Mouse (Mus musculus) bone marrow macrophage, adult 2 months (primary cell): Measurements from ENCODE around the gene Vdr. TPM values are rescaled to one million over a fixed set of nuclear protein-coding genes. Genes with fewer than 3 reads are reported as not detected.
"Not testable (repeated sequence)": the region's sequence is repeated elsewhere in the genome, so short reads cannot be mapped to it uniquely, and the experiment has no call there.

ENCODE experiments used
- H3K27ac ChIP-seq: 2 replicates; pipeline ENCODE4 v1.5.1; 2012; ENCODE audit warnings: low read depth, low read length; ENCODE audit not compliant: insufficient read depth
- H3K4me1 ChIP-seq: 2 replicates; pipeline ENCODE4 v1.6.1; 2012; ENCODE audit warnings: low read length; ENCODE audit not compliant: control insufficient read depth, insufficient read depth
- H3K4me3 ChIP-seq: 2 replicates; pipeline ENCODE4 v1.5.1; 2012; ENCODE audit warnings: mild to moderate bottlenecking, low read length, moderate library complexity; ENCODE audit not compliant: insufficient read depth
- CTCF ChIP-seq: IDR thresholded peaks from 2 replicates; pipeline ENCODE4 v1.5.1; 2012; ENCODE audit warnings: low read depth, mild to moderate bottlenecking, low read length, moderate library complexity
- POLR2A ChIP-seq: IDR thresholded peaks from 2 replicates; pipeline ENCODE4 v1.6.1; 2012; ENCODE audit warnings: mild to moderate bottlenecking, low read depth, low read length, borderline replicate concordance
- polyA plus RNA-seq: library from polyadenylated mRNA; stranded (reverse); fragments of >200 nt; gene quantifications from 2 replicates; pipeline ENCODE4 v1.2.4, GENCODE M21; 2012; ENCODE audit not compliant: missing spikeins, insufficient read depth, insufficient read length

Vdr gene
- polyA plus RNA-seq, 1 experiment, result 0.82 TPM

DNA sequence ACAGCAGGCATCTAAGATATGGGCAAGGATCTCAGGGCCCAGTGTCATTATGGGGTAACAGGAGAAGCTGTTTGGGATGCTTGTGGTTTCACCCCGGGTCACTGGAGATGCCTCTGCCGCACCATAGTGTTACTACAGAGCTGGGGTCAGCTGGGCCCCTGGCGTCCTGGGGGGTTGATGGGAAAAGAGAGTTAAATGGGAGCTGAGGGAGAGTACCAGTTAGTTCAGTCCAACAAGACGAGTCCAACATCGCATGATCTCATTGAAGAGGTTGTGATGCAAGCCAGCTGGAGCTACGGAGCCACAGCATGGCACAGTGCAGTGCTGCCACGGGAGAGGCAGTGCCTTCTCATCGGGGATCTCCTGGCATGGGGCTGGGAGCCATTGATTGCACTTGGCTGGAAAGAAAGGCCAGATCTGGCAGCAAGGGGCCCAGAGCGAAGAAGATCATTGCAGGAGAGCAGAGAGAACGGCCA is 22.9 kb downstream of the Vdr start:
- H3K27ac ChIP-seq, result no peak overlapping the region
- H3K4me3 ChIP-seq, result no peak overlapping the region
- no peaks in the 10 kb centered on the region for H3K4me1 ChIP-seq
- TF ChIP-seq CTCF (no peak), POLR2A (no peak)

DNA sequence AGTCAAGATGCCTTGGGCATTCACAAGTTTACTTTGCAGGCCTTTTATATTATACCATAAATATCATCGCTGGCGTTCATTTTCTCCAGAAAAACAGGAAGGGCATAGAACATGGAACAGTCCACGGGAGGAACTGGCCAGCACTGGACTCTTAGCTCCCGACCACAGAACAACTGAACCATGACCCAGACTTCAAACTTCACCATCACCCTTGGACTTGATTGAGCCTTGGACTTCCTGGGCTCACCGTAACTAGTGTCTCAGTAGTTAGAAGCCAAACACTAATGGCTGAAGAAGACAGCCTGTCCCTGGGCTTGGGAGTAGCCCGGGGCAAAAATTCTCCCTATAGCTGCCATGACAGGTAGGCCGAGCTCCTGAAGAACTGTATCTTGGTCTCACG is 29.0 kb downstream of the Vdr start:
- Histone ChIP-seq H3K4me1 (peaks cover 4% of the 10 kb centered on the region; the same call in 1 of the 2 replicates), H3K4me3 (no peak overlapping the region), H3K27ac (no peak overlapping the region)
- no peak for TF ChIP-seq CTCF
- no peak for TF ChIP-seq POLR2A

DNA sequence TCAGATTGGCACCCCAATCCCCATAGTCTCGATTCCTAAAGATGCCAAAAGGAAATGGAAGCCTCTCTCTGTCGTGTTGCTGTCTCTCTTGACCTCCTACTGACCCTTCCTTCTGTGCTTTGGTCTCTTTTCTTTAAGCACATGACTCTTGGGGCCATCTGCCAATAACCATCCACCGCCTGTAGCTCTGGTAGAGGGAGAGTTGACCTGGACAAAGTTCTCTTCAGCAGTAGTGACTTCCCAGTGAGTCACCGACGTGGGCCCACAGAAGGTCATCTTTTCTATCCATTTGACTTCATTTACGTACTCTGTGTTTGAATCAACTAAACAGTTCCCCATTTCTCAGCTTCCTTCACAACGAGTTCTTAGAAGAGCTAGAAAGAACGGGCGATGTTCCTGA is 30.0 kb downstream of the Vdr start:
- H3K4me3 ChIP-seq, result no peak overlapping the region
- peaks cover 4% of the 10 kb centered on the region; the same call in 1 of the 2 replicates for H3K4me1 ChIP-seq
- TF ChIP-seq CTCF (no peak), POLR2A (no peak)
- no peak overlapping the region for H3K27ac ChIP-seq

DNA sequence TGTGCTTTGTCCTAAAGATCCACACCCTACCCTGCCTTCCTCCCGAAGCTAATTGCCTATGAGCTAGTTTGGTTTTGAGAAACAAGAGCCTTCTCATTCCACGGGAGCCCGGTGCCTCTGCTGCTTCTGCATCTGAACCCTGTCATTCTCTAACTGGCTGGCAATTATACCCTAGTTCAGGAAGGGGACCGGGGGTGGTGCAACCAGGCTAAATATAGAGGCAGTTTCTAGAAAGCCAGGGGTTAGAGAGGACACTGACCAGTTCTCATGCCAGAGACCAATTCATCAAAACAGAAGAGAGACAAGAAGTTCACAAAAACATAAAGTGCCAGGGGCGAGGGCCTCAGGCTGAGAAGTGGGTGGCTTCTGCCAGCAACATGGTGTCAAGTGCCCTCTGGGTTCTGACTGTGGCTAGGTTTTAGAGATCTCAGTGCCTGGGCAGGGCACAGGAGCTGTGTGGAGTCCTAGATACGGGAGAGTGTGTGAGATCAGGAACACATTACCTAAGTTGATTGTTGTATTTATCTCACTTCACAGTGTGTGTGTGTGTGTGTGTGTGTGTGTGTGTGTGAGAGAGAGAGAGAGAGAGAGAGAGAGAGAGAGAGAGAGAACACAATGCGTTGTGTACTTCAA is 31.6 kb downstream of the Vdr start:
- Histone ChIP-seq H3K27ac (no peak overlapping the region), H3K4me3 (no peak overlapping the region), H3K4me1 (peaks cover 4% of the 10 kb centered on the region; the same call in 1 of the 2 replicates)
- TF ChIP-seq POLR2A (no peak), CTCF (no peak)

DNA sequence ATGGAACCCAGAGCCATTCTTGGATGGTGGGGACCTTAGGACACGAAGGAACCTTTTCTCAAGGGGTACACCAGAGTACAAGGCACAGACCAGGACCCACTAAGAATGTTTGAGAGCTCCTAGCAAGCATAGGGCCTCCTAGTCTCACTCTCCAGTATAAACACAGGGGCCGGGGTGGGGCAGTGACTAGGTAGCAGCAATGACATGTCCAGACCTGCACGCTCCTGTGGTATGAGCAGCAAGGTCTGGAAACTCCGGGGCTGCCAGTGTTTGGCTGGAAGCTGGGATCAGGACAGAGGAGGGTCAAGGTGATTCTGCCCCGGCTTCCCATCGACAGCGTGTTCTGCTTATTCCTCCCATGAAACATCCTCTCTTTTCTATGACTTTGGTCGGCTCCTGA is 34.6 kb downstream of the Vdr start:
- H3K4me3 ChIP-seq, result no peak overlapping the region
- H3K27ac ChIP-seq, result no peak overlapping the region
- peaks cover 4% of the 10 kb centered on the region; the same call in 1 of the 2 replicates for H3K4me1 ChIP-seq
- TF ChIP-seq POLR2A, result no peak
- TF ChIP-seq CTCF, result no peak

DNA sequence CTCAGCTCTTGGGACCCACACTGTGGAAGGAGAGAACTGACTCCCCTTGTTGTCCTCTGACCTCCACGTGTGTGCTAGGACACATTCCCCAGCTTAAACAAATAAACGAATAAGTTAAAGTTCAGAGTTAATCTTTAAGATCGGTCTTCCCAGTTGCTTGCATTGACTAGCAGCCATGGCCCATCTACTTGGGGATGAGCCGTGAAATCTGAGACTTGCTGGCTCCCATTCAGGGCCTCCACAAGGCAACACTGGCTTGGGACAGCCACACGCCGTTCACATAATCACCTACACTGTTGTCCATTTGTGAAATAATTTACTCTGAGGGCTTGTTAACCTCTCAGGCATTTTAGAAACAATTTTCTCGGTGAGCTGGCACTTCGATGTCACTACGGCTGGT is 36.7 kb downstream of the Vdr start:
- no peak for TF ChIP-seq POLR2A
- Histone ChIP-seq H3K4me1 (no peaks in the 10 kb centered on the region), H3K4me3 (no peak overlapping the region), H3K27ac (no peak overlapping the region)

DNA sequence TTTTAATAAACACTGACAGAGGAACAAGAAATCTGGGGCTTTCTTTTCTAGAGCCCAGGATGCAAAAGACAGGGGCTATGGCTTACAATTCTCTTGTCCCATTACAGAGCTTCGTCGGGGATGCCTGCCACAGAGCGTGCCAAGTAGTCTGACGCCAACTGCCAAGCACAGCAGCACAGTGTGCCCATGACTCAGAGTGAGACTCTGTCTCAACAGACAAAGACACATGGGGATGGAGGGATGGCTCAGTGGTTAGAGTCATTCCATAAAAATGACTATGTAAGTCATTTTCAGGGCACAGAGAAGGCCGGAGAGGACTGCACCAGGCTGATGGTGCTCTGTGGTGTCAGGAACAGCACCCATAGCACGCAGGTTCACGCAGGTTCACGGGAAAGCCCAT is 38.3 kb downstream of the Vdr start:
- no peaks in the 10 kb centered on the region for H3K4me1 ChIP-seq
- H3K4me3 ChIP-seq, result no peak overlapping the region
- H3K27ac ChIP-seq, result no peak overlapping the region
- no peak for TF ChIP-seq CTCF
- TF ChIP-seq POLR2A, result no peak

DNA sequence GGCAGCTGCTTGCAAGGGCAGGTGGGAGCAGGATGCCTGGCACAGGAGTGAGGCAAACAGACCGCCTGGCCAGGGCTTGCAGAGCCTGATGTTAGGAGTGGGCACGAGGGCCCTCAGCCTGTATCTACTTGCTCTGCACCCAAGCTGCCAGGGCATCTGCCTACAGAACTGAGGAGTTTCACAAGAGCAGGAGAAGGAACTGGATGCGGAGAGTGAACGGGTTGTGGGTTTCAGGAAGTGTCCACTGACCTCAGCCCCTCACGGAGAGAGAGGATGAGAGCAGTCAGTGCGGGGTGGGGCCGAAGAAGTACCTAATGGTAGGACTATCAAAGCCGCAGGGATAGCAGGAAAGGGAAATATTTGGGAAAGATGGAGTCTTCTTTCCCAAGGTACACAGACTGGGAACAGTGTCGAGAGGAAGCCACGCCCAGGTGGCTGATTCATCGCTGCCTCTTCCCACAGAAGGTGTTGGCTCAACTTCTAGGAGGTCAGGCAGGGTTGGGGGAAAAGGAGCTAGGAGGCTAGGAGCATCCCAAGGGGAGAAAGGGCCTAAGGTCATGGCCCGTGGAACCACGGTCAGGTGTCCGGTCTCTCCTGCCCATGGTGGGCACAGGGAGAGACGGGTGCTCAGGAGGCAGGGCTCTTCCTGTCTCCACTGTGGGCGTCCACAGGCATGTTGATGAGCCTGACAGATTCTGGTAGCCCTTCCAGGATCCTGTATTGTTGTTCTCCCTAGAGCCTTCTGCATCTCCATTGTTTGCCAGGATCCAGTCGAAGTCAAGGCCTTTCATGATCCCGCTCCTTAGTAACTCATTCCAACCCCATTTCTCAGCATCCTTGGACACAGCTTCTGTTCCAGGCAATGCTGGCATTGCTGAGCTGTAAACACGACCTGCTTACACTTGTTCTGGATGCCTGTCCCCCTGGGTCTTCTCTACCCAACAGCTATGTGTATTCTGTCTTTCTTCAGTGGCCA is 39.1 kb downstream of the Vdr start:
- Histone ChIP-seq H3K27ac (no peak overlapping the region), H3K4me1 (no peaks in the 10 kb centered on the region), H3K4me3 (no peak overlapping the region)
- TF ChIP-seq POLR2A (no peak), CTCF (no peak)

DNA sequence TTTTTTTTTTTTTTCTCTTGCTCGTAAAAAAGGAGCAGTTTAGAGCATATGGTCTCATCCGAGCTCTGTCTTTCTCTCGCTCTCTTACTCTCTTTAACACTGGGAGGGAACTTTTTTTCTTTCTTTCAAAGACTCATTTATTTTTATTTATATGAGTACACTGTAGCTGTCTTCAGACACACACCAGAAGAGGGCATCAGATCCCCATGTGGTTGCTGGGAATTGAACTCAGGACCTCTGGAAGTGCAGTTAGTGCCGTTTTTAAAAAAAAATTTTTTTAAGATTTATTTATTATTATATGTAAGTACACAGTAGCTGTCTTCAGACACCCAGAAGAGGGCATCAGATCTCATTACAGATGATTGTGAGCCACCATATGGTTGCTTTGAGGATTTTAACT is 40.3 kb downstream of the Vdr start:
- not testable (repeated sequence) for H3K4me3 ChIP-seq, H3K4me1 ChIP-seq, H3K27ac ChIP-seq

DNA sequence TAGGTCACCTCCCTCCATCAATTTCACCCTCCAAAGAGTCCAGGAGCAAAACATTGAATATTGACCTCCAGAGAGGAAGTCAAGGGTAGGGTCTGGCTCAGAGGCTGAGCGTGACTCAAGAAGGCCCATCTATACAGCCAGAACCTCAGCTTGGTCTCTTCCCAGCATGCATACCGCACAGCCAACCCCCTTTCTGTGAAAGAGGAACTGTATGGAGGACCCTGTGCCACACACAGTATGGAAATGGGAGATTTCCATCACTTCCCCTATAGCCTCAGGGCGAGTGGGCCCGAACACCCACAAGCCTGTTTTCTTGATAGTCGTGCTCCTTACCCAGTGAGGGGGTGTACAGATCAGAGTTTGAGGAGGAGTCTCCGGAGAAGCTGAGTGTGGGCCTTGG is 41.4 kb downstream of the Vdr start:
- no peak overlapping the region for H3K4me3 ChIP-seq
- H3K27ac ChIP-seq, result no peak overlapping the region
- no peak for TF ChIP-seq POLR2A
- H3K4me1 ChIP-seq, result no peaks in the 10 kb centered on the region

DNA sequence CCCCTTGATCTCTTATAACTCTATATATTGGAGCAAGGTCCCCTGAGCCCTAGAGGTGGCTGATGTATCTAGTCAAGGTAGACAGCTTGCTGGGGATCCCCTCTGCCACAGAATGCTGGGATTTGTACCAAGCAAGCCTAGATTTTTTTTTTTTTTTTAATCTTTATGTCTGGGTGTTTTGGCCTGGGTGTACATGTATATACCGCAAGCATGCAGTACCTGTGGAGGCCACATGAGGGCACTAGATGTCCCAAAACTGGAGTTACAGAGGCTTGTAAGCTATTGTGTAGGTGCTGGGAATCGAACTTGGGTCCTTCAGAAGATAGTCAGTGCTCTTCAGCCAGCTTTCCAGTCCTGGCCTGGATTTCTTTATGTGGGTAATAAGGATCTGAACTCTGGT is 44.4 kb downstream of the Vdr start:
- TF ChIP-seq CTCF (no peak), POLR2A (no peak)
- Histone ChIP-seq H3K4me3 (no peak overlapping the region), H3K27ac (no peak overlapping the region), H3K4me1 (no peaks in the 10 kb centered on the region)
